Mouse (Mus musculus): ENCODE measurements around the gene Slc25a28.

Gene Slc25a28

DNA sequence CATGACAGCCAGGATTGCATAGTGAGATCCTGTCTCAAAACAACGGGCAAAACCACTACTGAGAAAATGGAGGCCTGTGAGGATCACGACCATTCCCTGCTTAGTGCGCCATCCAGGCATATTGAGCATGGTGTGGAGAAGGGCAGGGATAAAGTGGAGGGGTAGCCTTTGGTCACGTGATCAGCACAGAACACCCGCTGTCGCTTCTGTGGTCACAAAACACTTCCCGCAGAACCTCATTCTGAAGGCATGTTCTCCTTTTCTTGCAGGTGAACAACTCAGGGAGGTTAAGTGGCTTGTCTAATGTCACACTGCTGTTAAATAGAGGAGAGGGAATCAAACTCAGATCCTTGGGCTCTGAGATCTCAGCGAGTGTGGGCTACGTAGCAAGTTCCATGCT, 29.2 kb downstream of the Slc25a28 start:
- no peak for ATAC-seq (ENCODE audit: insufficient number of reproducible peaks, low FRiP score, low TSS enrichment)

DNA sequence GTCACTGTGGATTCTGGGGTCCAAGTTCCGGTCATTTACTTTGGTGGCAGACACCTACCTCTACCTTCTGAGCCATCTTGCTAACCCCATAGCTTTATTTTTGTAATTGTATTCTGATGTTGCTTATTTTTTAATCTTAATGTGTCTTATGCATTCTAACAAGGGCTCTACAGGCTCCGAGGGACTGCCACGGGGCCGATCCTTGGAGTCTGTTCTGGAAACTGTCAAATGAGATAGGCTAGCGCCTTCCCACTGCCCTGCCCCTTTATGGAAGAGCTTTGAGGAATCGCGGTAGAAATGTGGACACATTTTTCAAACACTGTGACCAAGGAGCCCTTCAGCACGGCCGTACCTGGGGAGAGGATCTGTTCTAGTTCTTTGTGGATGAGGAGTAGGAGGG, 31.8 kb downstream of the Slc25a28 start:
- ATAC-seq (ENCODE audit: insufficient number of reproducible peaks, low FRiP score, low TSS enrichment): no peak

- no peak for ATAC-seq (ENCODE audit: insufficient number of reproducible peaks, low FRiP score, low TSS enrichment)
Observed at GRCm38 (mm10) chr19:43641833-43642232, 32.8 kb downstream of the Slc25a28 start.

- peak; percentile 70; the same call in 1 of the 2 replicates for ATAC-seq (ENCODE audit: insufficient number of reproducible peaks, low FRiP score, low TSS enrichment)
Observed at GRCm38 (mm10) chr19:43630466-43631251, 44.0 kb downstream of the Slc25a28 start.

DNA sequence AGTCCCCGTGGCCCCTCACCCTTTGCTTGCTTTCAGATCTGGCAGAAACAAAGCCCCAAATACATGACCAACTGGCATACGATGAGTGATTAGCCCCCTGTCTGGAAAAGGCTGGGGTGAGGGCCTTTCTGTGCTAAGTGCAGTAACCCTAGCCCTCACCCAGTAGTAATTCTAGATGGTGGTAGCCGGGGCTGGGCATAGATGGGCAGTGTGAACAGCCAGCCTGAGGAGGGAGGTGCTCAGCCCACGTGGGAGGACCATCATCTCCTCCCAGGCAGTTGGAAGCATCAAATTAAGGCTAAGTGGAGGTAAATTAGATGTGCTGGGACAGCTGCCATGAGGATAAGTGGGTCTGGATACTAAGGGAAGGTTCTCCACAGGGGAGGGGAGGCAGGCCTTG, 45.6 kb downstream of the Slc25a28 start:
- ATAC-seq (ENCODE audit: insufficient number of reproducible peaks, low FRiP score, low TSS enrichment): no peak

GRCm38 (mm10) chr19:43627345-43627744, 47.3 kb downstream of the Slc25a28 start:
- no peak for ATAC-seq (ENCODE audit: insufficient number of reproducible peaks, low FRiP score, low TSS enrichment)

DNA sequence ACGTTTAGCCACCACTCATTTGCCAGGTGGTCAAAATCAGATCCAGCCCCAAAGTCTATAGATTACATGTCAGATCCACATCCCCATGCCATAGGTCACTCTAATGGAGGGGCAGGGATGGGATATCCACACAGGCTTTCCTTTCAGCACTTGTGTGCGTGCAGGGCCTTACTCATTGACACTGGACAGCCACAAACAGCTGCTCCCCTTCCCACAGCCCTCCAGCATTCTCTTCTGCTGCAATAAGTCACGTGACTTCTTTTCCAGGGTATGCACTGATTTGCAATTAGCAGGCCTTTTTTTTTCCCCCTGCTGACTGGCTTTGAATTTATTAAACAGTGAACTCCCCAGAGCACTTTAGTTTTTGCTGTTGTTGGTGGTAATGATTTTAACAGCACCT, 48.5 kb downstream of the Slc25a28 start:
- ATAC-seq (ENCODE audit: insufficient number of reproducible peaks, low FRiP score, low TSS enrichment): no peak

- ATAC-seq (ENCODE audit: insufficient number of reproducible peaks, low FRiP score, low TSS enrichment): no peak
Observed at GRCm38 (mm10) chr19:43623913-43624312, 50.8 kb downstream of the Slc25a28 start.

GRCm38 (mm10) chr19:43619916-43620479, 54.7 kb downstream of the Slc25a28 start:
- ATAC-seq (ENCODE audit: insufficient number of reproducible peaks, low FRiP score, low TSS enrichment): no peak

DNA sequence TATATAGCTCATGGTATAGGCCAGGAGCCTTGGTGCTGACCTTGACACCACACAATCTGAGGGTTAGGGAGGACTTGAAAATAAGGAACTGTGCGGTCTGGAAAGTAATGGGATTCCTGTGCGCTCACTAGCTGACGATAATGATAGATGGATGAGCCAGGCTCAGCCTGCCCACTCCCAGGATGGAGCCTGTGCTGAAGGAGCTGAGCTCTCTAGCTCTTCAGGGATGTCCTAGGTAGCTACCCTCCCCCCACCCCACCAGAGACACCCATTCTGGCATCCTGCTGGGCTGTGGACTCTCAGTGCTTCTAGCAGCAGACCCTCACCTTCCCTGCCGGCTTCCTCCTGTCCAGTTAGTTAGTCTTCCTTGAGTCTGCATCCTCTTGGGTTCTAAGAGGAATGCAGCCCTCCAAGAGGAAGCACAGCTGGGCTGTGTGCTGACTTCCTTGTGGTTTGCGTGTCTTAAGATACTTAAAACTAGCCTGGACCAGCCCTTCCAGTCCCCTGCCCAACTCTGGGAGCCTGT, 56.1 kb downstream of the Slc25a28 start:
- no peak for ATAC-seq (ENCODE audit: insufficient number of reproducible peaks, low FRiP score, low TSS enrichment)

- ATAC-seq (ENCODE audit: insufficient number of reproducible peaks, low FRiP score, low TSS enrichment): no peak
Observed at GRCm38 (mm10) chr19:43617761-43618349, 56.8 kb downstream of the Slc25a28 start.

DNA sequence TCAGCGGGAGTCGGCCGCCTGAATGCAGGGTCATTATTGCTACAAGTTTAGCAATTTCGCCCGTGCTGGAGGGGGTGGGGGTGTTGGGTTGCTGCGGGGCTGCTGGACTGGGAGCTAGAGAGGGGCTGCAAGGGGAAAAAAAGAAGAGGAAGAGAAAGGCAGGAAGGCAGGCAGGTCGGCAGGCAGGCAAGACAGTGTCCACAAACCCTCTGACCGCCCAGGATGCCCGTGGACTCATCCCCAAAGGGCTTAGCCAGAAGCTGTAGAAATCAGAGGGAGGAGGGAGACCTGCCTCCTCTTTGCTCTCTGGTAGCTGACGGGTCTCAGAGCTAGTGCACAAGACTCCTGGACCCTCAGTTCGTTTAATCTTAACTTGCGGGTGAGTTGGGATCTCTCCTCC, 57.8 kb downstream of the Slc25a28 start:
- no peak for ATAC-seq (ENCODE audit: insufficient number of reproducible peaks, low FRiP score, low TSS enrichment)

DNA sequence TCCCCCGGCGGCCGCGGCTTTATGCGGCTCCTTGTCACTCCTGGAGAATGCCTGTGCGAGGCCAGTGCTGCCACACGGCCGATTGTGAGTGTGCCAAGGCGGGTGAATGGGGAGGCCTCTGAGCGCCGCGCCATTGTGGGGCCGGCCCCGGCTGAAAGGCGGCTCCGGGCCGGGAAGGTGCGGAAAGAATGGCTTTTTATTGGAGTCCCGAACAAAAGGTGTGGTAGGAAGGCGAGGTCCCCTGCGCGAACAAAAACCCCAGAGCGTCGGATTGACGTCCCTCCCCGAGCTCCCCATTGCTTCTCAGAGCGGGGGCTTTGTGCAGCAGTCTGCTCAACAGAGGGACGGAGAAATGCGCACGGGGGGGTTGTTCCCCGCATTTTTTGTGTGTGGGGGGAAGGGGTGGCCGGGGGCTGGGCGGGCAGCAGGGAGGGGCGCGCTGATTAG, 58.2 kb downstream of the Slc25a28 start:
- no peak for ATAC-seq (ENCODE audit: insufficient number of reproducible peaks, low FRiP score, low TSS enrichment)

DNA sequence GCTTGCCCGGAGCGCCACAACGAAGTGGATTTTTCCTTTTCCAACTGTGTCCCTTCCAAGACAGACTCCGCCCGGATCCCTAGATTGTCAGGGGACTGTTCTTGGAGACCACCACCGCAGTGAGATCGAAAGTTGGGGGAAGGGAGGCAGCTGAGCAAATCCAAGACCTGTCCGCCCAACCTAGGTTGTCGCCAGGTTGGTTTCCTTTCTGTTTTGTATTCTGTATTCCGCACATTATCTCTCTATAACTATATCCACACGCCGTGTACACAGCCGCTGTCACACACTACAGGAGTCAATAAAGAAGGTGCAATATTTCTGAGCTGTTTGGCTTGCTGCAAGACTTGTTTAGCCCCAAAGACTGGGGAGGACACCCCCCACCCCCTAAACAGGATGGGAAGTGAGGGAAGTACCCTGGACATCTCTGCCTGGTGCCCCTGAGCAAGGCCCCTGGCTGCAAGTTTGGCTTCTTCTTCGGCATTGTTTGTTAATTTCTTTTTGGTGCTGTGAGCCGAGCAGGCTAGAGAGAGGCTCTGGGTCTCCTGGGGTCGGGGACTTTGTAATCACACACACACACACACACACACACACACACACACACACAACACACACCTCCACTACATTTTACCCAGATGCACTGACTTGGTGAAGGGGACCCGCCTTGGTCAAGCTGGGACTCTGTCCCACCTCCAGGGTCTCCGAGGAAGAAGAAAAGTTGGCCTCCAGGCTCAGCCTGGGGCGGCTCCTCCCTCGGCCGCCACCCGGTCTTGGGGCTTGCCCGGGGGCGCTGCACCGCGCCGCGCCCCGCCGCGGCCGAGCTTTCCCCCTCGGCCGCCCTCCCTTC, 58.9 kb downstream of the Slc25a28 start:
- no peak for ATAC-seq (ENCODE audit: insufficient number of reproducible peaks, low FRiP score, low TSS enrichment)

GRCm38 (mm10) chr19:43615074-43615445, 59.6 kb downstream of the Slc25a28 start:
- ATAC-seq (ENCODE audit: insufficient number of reproducible peaks, low FRiP score, low TSS enrichment): no peak

- ATAC-seq (ENCODE audit: insufficient number of reproducible peaks, low FRiP score, low TSS enrichment): no peak
Observed at GRCm38 (mm10) chr19:43614341-43615073, 60.2 kb downstream of the Slc25a28 start.

Measured in cerebellum, adult (tissue).